Mouse (Mus musculus): Measurements from ENCODE around the gene Pask.
"Not testable (repeated sequence)": the region's sequence is repeated elsewhere in the genome, so short reads cannot be mapped to it uniquely, and the experiment has no call there.

Pask gene

GRCm38 (mm10) chr1:93342648-93343503 lies at the start of gene Pask, which contains the start of gene Ppp1r7:
Pask (minus strand) TSS chr1:93343482.
Ppp1r7 (plus strand) TSS chr1:93342854.
- in situ Hi-C loops (cut with MboI), result no loop called here

GRCm38 (mm10) chr1:93388906-93389305 lies 45.6 kb upstream of the Pask start:
- in situ Hi-C loops (cut with MboI), result no loop called here

GRCm38 (mm10) chr1:93387198-93387597 lies 43.9 kb upstream of the Pask start:
- in situ Hi-C loops (cut with MboI), result no loop called here

GRCm38 (mm10) chr1:93379117-93379516 lies 35.8 kb upstream of the Pask start:
- in situ Hi-C loops (cut with MboI), result no loop called here

GRCm38 (mm10) chr1:93377307-93377706 lies 34.0 kb upstream of the Pask start:
- in situ Hi-C loops (cut with MboI), result no loop called here

GRCm38 (mm10) chr1:93373665-93374064 lies 30.4 kb upstream of the Pask start, which contains the start of gene Ano7:
Ano7 (plus strand) TSS chr1:93373930.
- in situ Hi-C loops (cut with MboI), result no loop called here

- in situ Hi-C loops (cut with MboI), result no loop called here
These were observed 22.4 kb upstream of the Pask start for GRCm38 (mm10) chr1:93365641-93366040.

- in situ Hi-C loops (cut with MboI), result no loop called here
These were observed 19.4 kb upstream of the Pask start for GRCm38 (mm10) chr1:93362661-93363060.

- in situ Hi-C loops (cut with MboI), result no loop called here
These were observed 9.4 kb upstream of the Pask start for GRCm38 (mm10) chr1:93352724-93353123.

GRCm38 (mm10) chr1:93349701-93350100 lies 6.4 kb upstream of the Pask start:
- in situ Hi-C loops (cut with MboI), result no loop called here

- in situ Hi-C loops (cut with MboI), result no loop called here
These were observed 3.9 kb upstream of the Pask start for GRCm38 (mm10) chr1:93347176-93347575.

- in situ Hi-C loops (cut with MboI), result no loop called here
These were observed 294 bp upstream of the Pask start for GRCm38 (mm10) chr1:93343504-93344047.

GRCm38 (mm10) chr1:93334621-93335020 lies 8.7 kb downstream of the Pask start:
- in situ Hi-C loops (cut with MboI), result no loop called here

- in situ Hi-C loops (cut with MboI), result no loop called here
These were observed 16.8 kb downstream of the Pask start for GRCm38 (mm10) chr1:93326446-93326845.

- in situ Hi-C loops (cut with MboI), result no loop called here
These were observed 19.3 kb downstream of the Pask start for GRCm38 (mm10) chr1:93323973-93324372.

GRCm38 (mm10) chr1:93305581-93306337 lies 37.5 kb downstream of the Pask start, which contains the start of gene Mterf4:
Mterf4 (minus strand) TSS chr1:93305915.
- in situ Hi-C loops (cut with MboI), result no loop called here

- in situ Hi-C loops (cut with MboI), result no loop called here
These were observed 42.7 kb downstream of the Pask start for GRCm38 (mm10) chr1:93300578-93300977.

- in situ Hi-C loops (cut with MboI), result no loop called here
These were observed 43.5 kb downstream of the Pask start for GRCm38 (mm10) chr1:93299791-93300190.

- in situ Hi-C loops (cut with MboI), result not testable (repeated sequence)
These were observed 48.8 kb downstream of the Pask start for GRCm38 (mm10) chr1:93294491-93294890.

- in situ Hi-C loops (cut with MboI), result no loop called here
These were observed 51.3 kb downstream of the Pask start for GRCm38 (mm10) chr1:93292006-93292405.

- in situ Hi-C loops (cut with MboI), result no loop called here
These were observed 51.7 kb downstream of the Pask start for GRCm38 (mm10) chr1:93291591-93291990.

- in situ Hi-C loops (cut with MboI), result no loop called here
These were observed 52.3 kb downstream of the Pask start for GRCm38 (mm10) chr1:93290956-93291355.
